Mouse (Mus musculus): ENCODE measurements around the gene Acsl1.

- no peak for TF ChIP-seq CTCF (IDR thresholded peaks at IDR 0.05; ENCODE audit: insufficient read depth, low read depth, low read length)
- no peak for TF ChIP-seq POLR2A (IDR thresholded peaks at IDR 0.05; ENCODE audit: insufficient read depth, low read depth, low read length)
Observed at GRCm38 (mm10) chr8:46573446-46573845, 102.6 kb downstream of the Acsl1 start.

Data from olfactory bulb, adult 2 months (tissue).